Mouse (Mus musculus): ENCODE results near the gene Gm20422.

Gm20422 gene

GRCm38 (mm10) chr8:69774503-69775148, at the start of gene Gm20422:
Gene Gm20422, minus strand, starts transcription at chr8:69774886.
- DNase-seq (ENCODE audit: low read depth), result peak; percentile 93

GRCm38 (mm10) chr8:69822386-69823191, 47.9 kb upstream of the Gm20422 start, which contains the start of gene Lpar2:
Gene Lpar2, plus strand, starts transcription at chr8:69822429.
- DNase-seq (ENCODE audit: low read depth), result peak; percentile 56

GRCm38 (mm10) chr8:69821971-69822385, 47.3 kb upstream of the Gm20422 start:
- DNase-seq (ENCODE audit: low read depth), result peak; percentile 22

- DNase-seq (ENCODE audit: low read depth), result no peak
Measured at GRCm38 (mm10) chr8:69820466-69820865, 45.8 kb upstream of the Gm20422 start.

- DNase-seq (ENCODE audit: low read depth), result no peak
Measured at GRCm38 (mm10) chr8:69815396-69815795, 40.7 kb upstream of the Gm20422 start.

- DNase-seq (ENCODE audit: low read depth), result no peak
Measured at GRCm38 (mm10) chr8:69814881-69815280, 40.2 kb upstream of the Gm20422 start.

GRCm38 (mm10) chr8:69809820-69810219, 35.1 kb upstream of the Gm20422 start:
- no peak for DNase-seq (ENCODE audit: low read depth)

- DNase-seq (ENCODE audit: low read depth), result no peak
Measured at GRCm38 (mm10) chr8:69808864-69809403, 34.2 kb upstream of the Gm20422 start.

GRCm38 (mm10) chr8:69808094-69808863, 33.6 kb upstream of the Gm20422 start, which contains the start of gene Gmip:
Gene Gmip, plus strand, starts transcription at chr8:69808679.
- peak; percentile 76 for DNase-seq (ENCODE audit: low read depth)

- DNase-seq (ENCODE audit: low read depth), result no peak
Measured at GRCm38 (mm10) chr8:69807236-69807635, 32.5 kb upstream of the Gm20422 start.

GRCm38 (mm10) chr8:69805491-69805890, 30.8 kb upstream of the Gm20422 start:
- no peak for DNase-seq (ENCODE audit: low read depth)

- DNase-seq (ENCODE audit: low read depth), result no peak
Measured at GRCm38 (mm10) chr8:69805086-69805485, 30.4 kb upstream of the Gm20422 start.

- no peak for DNase-seq (ENCODE audit: low read depth)
Measured at GRCm38 (mm10) chr8:69804537-69804936, 29.9 kb upstream of the Gm20422 start.

- no peak for DNase-seq (ENCODE audit: low read depth)
Measured at GRCm38 (mm10) chr8:69803366-69803765, 28.7 kb upstream of the Gm20422 start.

- no peak for DNase-seq (ENCODE audit: low read depth)
Measured at GRCm38 (mm10) chr8:69802216-69802615, 27.5 kb upstream of the Gm20422 start.

- no peak for DNase-seq (ENCODE audit: low read depth)
Measured at GRCm38 (mm10) chr8:69801796-69802195, 27.1 kb upstream of the Gm20422 start.

GRCm38 (mm10) chr8:69799946-69800345, 25.3 kb upstream of the Gm20422 start:
- DNase-seq (ENCODE audit: low read depth), result no peak

GRCm38 (mm10) chr8:69799261-69799660, 24.6 kb upstream of the Gm20422 start:
- no peak for DNase-seq (ENCODE audit: low read depth)

- no peak for DNase-seq (ENCODE audit: low read depth)
Measured at GRCm38 (mm10) chr8:69797661-69798060, 23.0 kb upstream of the Gm20422 start.

- no peak for DNase-seq (ENCODE audit: low read depth)
Measured at GRCm38 (mm10) chr8:69796721-69797345, 22.1 kb upstream of the Gm20422 start.

GRCm38 (mm10) chr8:69794901-69795300, 20.2 kb upstream of the Gm20422 start:
- DNase-seq (ENCODE audit: low read depth), result no peak

GRCm38 (mm10) chr8:69794096-69794495, 19.4 kb upstream of the Gm20422 start:
- DNase-seq (ENCODE audit: low read depth), result no peak

All from c-Kit-positive CD71-negative TER-119-negative erythroid progenitor cells, embryonic 14.5 days (primary cell).